Mouse (Mus musculus) cerebral cortex, adult 2 months (tissue): ENCODE data around the gene Afdn.

Experiments used
- WGBS: fragments of 180-500 bp; shearing (Covaris S2); methylation state at CpG from one replicate; pipeline ENCODE4 v1.1.7; 2018; 5-methylcytosine and 5-hydroxymethylcytosine counted together

The Afdn gene

GRCm38 (mm10) chr17:13870236-13870635 is 109.9 kb downstream of the Afdn start:
- 89% methylated on average over 1 of the region's 1 CpGs for WGBS

GRCm38 (mm10) chr17:13874245-13874644 is 113.9 kb downstream of the Afdn start:
- WGBS, result 44% methylated on average over 1 of the region's 1 CpGs

- WGBS, result 82% methylated on average over 1 of the region's 1 CpGs
Measured at GRCm38 (mm10) chr17:13879731-13880130, 119.4 kb downstream of the Afdn start.

- 89% methylated on average over 5 of the region's 5 CpGs for WGBS
Measured at GRCm38 (mm10) chr17:13883540-13883939, 123.2 kb downstream of the Afdn start.

- 87% methylated on average over 7 of the region's 7 CpGs for WGBS
Measured at GRCm38 (mm10) chr17:13889818-13890434, 129.6 kb downstream of the Afdn start.

- WGBS, result 82% methylated on average over 1 of the region's 1 CpGs
Measured at GRCm38 (mm10) chr17:13890932-13891331, 130.6 kb downstream of the Afdn start.

GRCm38 (mm10) chr17:13898838-13899237 is 138.5 kb downstream of the Afdn start:
- 84% methylated on average over 17 of the region's 17 CpGs for WGBS

- 90% methylated on average over 7 of the region's 7 CpGs for WGBS
Measured at GRCm38 (mm10) chr17:13899241-13899640, 138.9 kb downstream of the Afdn start.

- WGBS, result 78% methylated on average over 8 of the region's 8 CpGs
Measured at GRCm38 (mm10) chr17:13903793-13904192, 143.5 kb downstream of the Afdn start.

- 81% methylated on average over 5 of the region's 5 CpGs for WGBS
Measured at GRCm38 (mm10) chr17:13907082-13907481, 146.7 kb downstream of the Afdn start.

GRCm38 (mm10) chr17:13907681-13908080 is 147.3 kb downstream of the Afdn start:
- 92% methylated on average over 1 of the region's 1 CpGs for WGBS

GRCm38 (mm10) chr17:13913951-13914350 is 153.6 kb downstream of the Afdn start:
- 18% methylated on average over 4 of the region's 4 CpGs for WGBS

- WGBS, result 73% methylated on average over 4 of the region's 4 CpGs
Measured at GRCm38 (mm10) chr17:13914531-13914930, 154.2 kb downstream of the Afdn start.

- WGBS, result 73% methylated on average over 2 of the region's 2 CpGs
Measured at GRCm38 (mm10) chr17:13920771-13921170, 160.4 kb downstream of the Afdn start.

GRCm38 (mm10) chr17:13923418-13923817 is 163.1 kb downstream of the Afdn start:
- 84% methylated on average over 2 of the region's 2 CpGs for WGBS

- WGBS, result 74% methylated on average over 2 of the region's 2 CpGs
Measured at GRCm38 (mm10) chr17:13924588-13924987, 164.2 kb downstream of the Afdn start.

- 51% methylated on average over 3 of the region's 3 CpGs for WGBS
Measured at GRCm38 (mm10) chr17:13925931-13926330, 165.6 kb downstream of the Afdn start.

GRCm38 (mm10) chr17:13930421-13930820 is 170.1 kb downstream of the Afdn start:
- 86% methylated on average over 9 of the region's 9 CpGs for WGBS

- 94% methylated on average over 2 of the region's 2 CpGs for WGBS
Measured at GRCm38 (mm10) chr17:13935364-13935763, 175.0 kb downstream of the Afdn start.

GRCm38 (mm10) chr17:13937787-13938186 is 177.4 kb downstream of the Afdn start:
- WGBS, result 96% methylated on average over 4 of the region's 4 CpGs

- 61% methylated on average over 3 of the region's 3 CpGs for WGBS
Measured at GRCm38 (mm10) chr17:13938652-13939051, 178.3 kb downstream of the Afdn start.

GRCm38 (mm10) chr17:13939231-13939630 is 178.9 kb downstream of the Afdn start:
- WGBS, result 89% methylated on average over 2 of the region's 2 CpGs

- 90% methylated on average over 1 of the region's 1 CpGs for WGBS
Measured at GRCm38 (mm10) chr17:13940487-13940886, 180.1 kb downstream of the Afdn start.

- 84% methylated on average over 1 of the region's 2 CpGs for WGBS
Measured at GRCm38 (mm10) chr17:13948073-13948472, 187.7 kb downstream of the Afdn start, which contains the start of gene Gm7168. Gene Gm7168 (plus strand): TSS chr17:13948373.
